Mouse (Mus musculus) liver, adult (tissue): Measurements from ENCODE around the gene Car6.

Experiments used
- GATA4 ChIP-seq: IDR thresholded peaks from 2 replicates; pipeline ENCODE4 v1.6.1; 2014; ENCODE audit warnings: mild to moderate bottlenecking, low read length; ENCODE audit not compliant: insufficient replicate concordance

Gene Car6

GRCm38 (mm10) chr4:150217042-150217554 lies 16.0 kb upstream of the Car6 start:
- TF ChIP-seq GATA4, result no peak

- no peak for TF ChIP-seq GATA4
Observed at GRCm38 (mm10) chr4:150216423-150216822, 15.3 kb upstream of the Car6 start.

GRCm38 (mm10) chr4:150213910-150214309 lies 12.8 kb upstream of the Car6 start:
- no peak for TF ChIP-seq GATA4

- TF ChIP-seq GATA4, result no peak
Observed at GRCm38 (mm10) chr4:150212553-150212971, 11.4 kb upstream of the Car6 start.

- TF ChIP-seq GATA4, result no peak
Observed at GRCm38 (mm10) chr4:150211930-150212552, 10.9 kb upstream of the Car6 start.

GRCm38 (mm10) chr4:150210306-150210705 lies 9.2 kb upstream of the Car6 start:
- no peak for TF ChIP-seq GATA4

- no peak for TF ChIP-seq GATA4
Observed at GRCm38 (mm10) chr4:150209751-150210150, 8.6 kb upstream of the Car6 start.

- TF ChIP-seq GATA4, result no peak
Observed at GRCm38 (mm10) chr4:150204877-150205276, 3.7 kb upstream of the Car6 start.

GRCm38 (mm10) chr4:150202702-150203101 lies 1.6 kb upstream of the Car6 start:
- no peak for TF ChIP-seq GATA4

GRCm38 (mm10) chr4:150198268-150198667 lies 2.9 kb downstream of the Car6 start:
- TF ChIP-seq GATA4, result no peak

GRCm38 (mm10) chr4:150193915-150194314 lies 7.2 kb downstream of the Car6 start:
- no peak for TF ChIP-seq GATA4

GRCm38 (mm10) chr4:150192199-150192598 lies 8.9 kb downstream of the Car6 start:
- TF ChIP-seq GATA4, result no peak

- no peak for TF ChIP-seq GATA4
Observed at GRCm38 (mm10) chr4:150188236-150188635, 12.9 kb downstream of the Car6 start.

GRCm38 (mm10) chr4:150181304-150181703 lies 19.8 kb downstream of the Car6 start:
- TF ChIP-seq GATA4, result no peak

- no peak for TF ChIP-seq GATA4
Observed at GRCm38 (mm10) chr4:150178131-150178530, 23.0 kb downstream of the Car6 start.

- no peak for TF ChIP-seq GATA4
Observed at GRCm38 (mm10) chr4:150177122-150177521, 24.0 kb downstream of the Car6 start.

GRCm38 (mm10) chr4:150176535-150176934 lies 24.6 kb downstream of the Car6 start:
- TF ChIP-seq GATA4, result no peak

- no peak for TF ChIP-seq GATA4
Observed at GRCm38 (mm10) chr4:150174027-150174426, 27.1 kb downstream of the Car6 start.

- TF ChIP-seq GATA4, result no peak
Observed at GRCm38 (mm10) chr4:150173281-150173680, 27.9 kb downstream of the Car6 start.
